Mouse (Mus musculus): ENCODE data around the gene Tmem246.

GRCm38 (mm10) chr4:49558181-49558580 lies 39.5 kb downstream of the Tmem246 start:
- no peak for TF ChIP-seq EP300 (IDR thresholded peaks at IDR 0.05; ENCODE audit: low read depth)
- no peak for TF ChIP-seq CTCF (IDR thresholded peaks at IDR 0.05; ENCODE audit: low read depth)

Measured in liver, embryonic 14.5 days (tissue).